Mouse (Mus musculus) brain, embryonic 14.5 days (tissue): ENCODE results near the gene Tex261.

ENCODE experiments used
- CTCF ChIP-seq: fragments of 200-500 bp; IDR thresholded peaks from 2 replicates; pipeline ENCODE4 v1.5.1; 2012; ENCODE audit warnings: inconsistent platforms, mild to moderate bottlenecking, moderate library complexity, borderline replicate concordance; ENCODE audit not compliant: insufficient read depth, insufficient read length; ENCODE audit errors: extremely low read depth
- POLR2A ChIP-seq: fragments of 200-500 bp; IDR thresholded peaks from 2 replicates; pipeline ENCODE4 v1.6.1; 2012; ENCODE audit warnings: mild to moderate bottlenecking, inconsistent platforms, borderline replicate concordance; ENCODE audit not compliant: poor library complexity, insufficient read depth, insufficient read length, severe bottlenecking; ENCODE audit errors: extremely low read depth

DNA sequence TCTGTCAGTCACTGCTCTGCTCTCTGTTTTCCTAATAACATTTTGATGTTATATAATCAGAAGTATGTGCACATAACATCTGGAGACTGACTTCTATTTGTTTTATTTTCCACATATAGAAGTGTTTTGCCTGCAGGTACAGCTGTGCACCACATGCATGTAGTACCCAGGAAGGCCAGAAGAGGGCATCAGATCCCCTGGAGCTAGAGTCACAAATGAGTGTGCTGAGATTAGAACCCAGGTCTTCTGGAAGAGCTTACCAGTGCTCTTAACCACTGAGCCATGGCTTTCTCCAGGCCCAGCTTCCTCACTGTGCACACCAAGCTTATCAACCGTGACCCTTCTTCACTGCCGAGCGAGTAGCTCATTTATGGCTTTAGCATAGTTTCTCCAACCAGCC, 47.1 kb downstream of the Tex261 start:
- no peak for TF ChIP-seq POLR2A
- TF ChIP-seq CTCF, result peak; percentile 39; the same call in 1 of the 2 replicates
